Mouse (Mus musculus): ENCODE data around the gene Vps8.
A peak's percentile ranks its signal among the peaks of the same experiment; 100 is the strongest.

Gene Vps8

DNA sequence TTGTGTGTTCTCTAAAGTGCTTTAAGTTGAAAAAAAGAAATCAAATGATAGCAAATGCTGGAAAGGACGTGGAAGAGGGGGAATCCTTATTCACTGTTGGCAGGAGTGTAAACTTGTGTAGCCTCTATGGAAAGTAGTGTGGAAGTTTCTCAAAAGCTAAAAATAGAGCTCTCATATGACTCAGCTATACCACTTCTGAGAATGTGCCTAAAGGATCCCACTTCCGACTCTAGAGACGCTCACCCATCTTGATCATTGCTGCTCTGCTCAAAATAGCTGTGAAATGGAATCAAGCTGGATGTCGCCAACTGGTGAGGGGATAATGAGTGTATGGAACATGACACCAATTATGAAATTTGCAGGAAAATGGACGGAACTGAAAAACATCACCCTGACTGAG, 264.5 kb downstream of the Vps8 start:
- no peak for DNase-seq

- DNase-seq = no peak
Observed at GRCm38 (mm10) chr16:21689141-21689540, 266.2 kb downstream of the Vps8 start.

DNA sequence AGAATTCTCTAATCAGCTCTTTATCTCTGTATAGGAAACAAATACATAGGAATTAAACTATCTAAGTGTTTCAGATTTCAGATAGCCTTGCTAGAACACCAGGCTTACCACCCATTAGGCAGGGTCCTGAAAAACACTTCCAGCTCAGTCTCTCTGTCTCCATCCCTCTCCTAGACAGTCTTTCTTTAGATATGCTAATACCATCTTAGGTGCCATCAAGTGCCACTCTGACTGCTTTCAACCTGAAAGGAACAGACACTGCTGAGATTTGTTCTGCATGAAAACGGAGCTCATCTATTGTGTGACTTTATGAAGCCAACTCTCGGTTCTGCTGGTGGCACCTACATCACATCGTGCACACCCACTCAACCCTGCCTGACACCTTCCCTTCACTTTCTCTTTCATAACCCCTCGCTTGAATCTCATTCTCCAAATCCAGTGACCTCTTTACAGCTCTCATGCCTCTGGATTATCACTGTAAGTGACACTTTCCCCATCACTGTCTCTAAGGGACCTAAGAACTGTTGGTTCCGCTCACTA, 267.4 kb downstream of the Vps8 start:
- no peak for DNase-seq

DNA sequence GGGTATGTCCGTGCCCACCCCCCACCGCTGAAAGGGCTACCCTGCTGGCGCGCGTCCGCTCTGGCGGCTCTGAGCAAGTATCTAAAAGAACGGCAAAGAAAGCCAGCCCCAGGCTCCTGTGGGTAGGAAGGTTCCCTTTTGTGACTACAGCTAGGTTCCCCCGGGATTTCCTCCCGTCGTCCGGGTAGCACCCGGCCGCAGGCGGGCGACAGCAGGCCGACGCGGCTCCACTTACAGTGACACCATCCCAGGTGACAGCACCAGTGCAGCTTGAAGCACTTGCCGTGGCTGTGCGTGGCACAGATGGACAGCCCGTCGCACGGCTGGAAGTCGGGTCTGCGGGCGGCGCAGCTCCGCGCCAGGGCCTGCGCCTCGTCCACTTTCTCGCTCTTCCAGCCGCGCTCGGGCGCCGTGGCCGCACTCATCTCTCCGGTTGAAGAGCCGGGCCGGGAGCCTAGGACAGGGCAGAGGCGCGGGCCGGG, 271.1 kb downstream of the Vps8 start:
- DNase-seq = peak; percentile 74
